Mouse (Mus musculus): Measurements from ENCODE around the gene Cdx2. TPM values are rescaled to one million over a fixed set of nuclear protein-coding genes. Genes with fewer than 3 reads are reported as not detected.

The Cdx2 gene
- polyA plus RNA-seq, 1 experiment from 2014 or later = 0.13 TPM

GRCm38 (mm10) chr5:147293127-147293910, 13.8 kb downstream of the Cdx2 start:
- DNase-seq (ENCODE audit: low spot score) = peak; percentile 80

GRCm38 (mm10) chr5:147292506-147293120, 14.5 kb downstream of the Cdx2 start:
- no peak for DNase-seq (ENCODE audit: low spot score)

- no peak for DNase-seq (ENCODE audit: low spot score)
Measured at GRCm38 (mm10) chr5:147291764-147292505, 15.1 kb downstream of the Cdx2 start.

GRCm38 (mm10) chr5:147284365-147284764, 22.7 kb downstream of the Cdx2 start:
- no peak for DNase-seq (ENCODE audit: low spot score)

- DNase-seq (ENCODE audit: low spot score) = no peak
Measured at GRCm38 (mm10) chr5:147277547-147277925, 29.5 kb downstream of the Cdx2 start.

GRCm38 (mm10) chr5:147276701-147277546, 30.1 kb downstream of the Cdx2 start:
- DNase-seq (ENCODE audit: low spot score) = no peak

GRCm38 (mm10) chr5:147275761-147276160, 31.3 kb downstream of the Cdx2 start:
- no peak for DNase-seq (ENCODE audit: low spot score)

GRCm38 (mm10) chr5:147274174-147275141, 32.6 kb downstream of the Cdx2 start:
- no peak for DNase-seq (ENCODE audit: low spot score)

GRCm38 (mm10) chr5:147272808-147273345, 34.2 kb downstream of the Cdx2 start:
- DNase-seq (ENCODE audit: low spot score) = no peak

- DNase-seq (ENCODE audit: low spot score) = no peak
Measured at GRCm38 (mm10) chr5:147272046-147272807, 34.8 kb downstream of the Cdx2 start.

GRCm38 (mm10) chr5:147270673-147271655, 36.1 kb downstream of the Cdx2 start:
- no peak for DNase-seq (ENCODE audit: low spot score)

- DNase-seq (ENCODE audit: low spot score) = no peak
Measured at GRCm38 (mm10) chr5:147269926-147270672, 37.0 kb downstream of the Cdx2 start, which contains the start of gene Pdx1. Gene Pdx1 (plus strand): TSS chr5:147269959.

GRCm38 (mm10) chr5:147269371-147269770, 37.7 kb downstream of the Cdx2 start:
- no peak for DNase-seq (ENCODE audit: low spot score)

- no peak for DNase-seq (ENCODE audit: low spot score)
Measured at GRCm38 (mm10) chr5:147268728-147269127, 38.3 kb downstream of the Cdx2 start.

GRCm38 (mm10) chr5:147267434-147267833, 39.6 kb downstream of the Cdx2 start:
- DNase-seq (ENCODE audit: low spot score) = no peak

GRCm38 (mm10) chr5:147263945-147264344, 43.1 kb downstream of the Cdx2 start:
- DNase-seq (ENCODE audit: low spot score) = no peak

Measured in thymus, postnatal 0 days (tissue).